Mouse (Mus musculus) CH12.LX (cell line): ENCODE measurements around the gene Pigr.

Source experiments
- E2F4 ChIP-seq: IDR thresholded peaks from 2 replicates; pipeline ENCODE4 v1.6.1; 2011; ENCODE audit warnings: low read depth, low read length, improper control_type of control experiment; ENCODE audit not compliant: insufficient replicate concordance
- EP300 ChIP-seq: IDR thresholded peaks from 2 replicates; pipeline ENCODE4 v1.6.1; 2011; ENCODE audit warnings: low read length, improper control_type of control experiment
- MAFK ChIP-seq: IDR thresholded peaks from 2 replicates; pipeline ENCODE4 v1.6.1; 2011; ENCODE audit warnings: low read length, improper control_type of control experiment; ENCODE audit not compliant: insufficient replicate concordance
- MYC ChIP-seq: IDR thresholded peaks from 2 replicates; pipeline ENCODE4 v1.6.1; 2011; ENCODE audit warnings: low read depth, mild to moderate bottlenecking, improper control_type of control experiment, low read length
- POLR2A ChIP-seq: IDR thresholded peaks from 2 replicates; pipeline ENCODE4 v1.6.1; 2011; ENCODE audit warnings: low read depth, mild to moderate bottlenecking, improper control_type of control experiment, low read length
- TCF12 ChIP-seq: IDR thresholded peaks from 2 replicates; pipeline ENCODE4 v1.6.1; 2014; ENCODE audit warnings: low read depth, mild to moderate bottlenecking, inconsistent platforms, low read length, improper control_type of control experiment

DNA sequence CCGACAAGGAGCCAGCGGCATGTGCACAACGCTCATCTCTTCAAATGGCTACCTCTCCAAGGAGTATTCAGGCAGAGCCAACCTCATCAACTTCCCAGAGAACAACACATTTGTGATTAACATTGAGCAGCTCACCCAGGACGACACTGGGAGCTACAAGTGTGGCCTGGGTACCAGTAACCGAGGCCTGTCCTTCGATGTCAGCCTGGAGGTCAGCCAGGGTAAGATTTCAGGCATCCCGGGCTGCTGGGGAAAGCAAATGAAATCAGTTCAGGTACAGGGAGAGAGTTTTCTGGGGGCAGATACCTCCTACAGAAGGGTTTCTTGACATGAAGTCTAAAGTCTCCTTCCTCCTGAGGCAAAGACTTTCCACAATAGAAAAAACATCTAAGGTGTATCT is 15.1 kb downstream of the Pigr start:
- no peak for TF ChIP-seq POLR2A
- TF ChIP-seq MYC, result no peak
- no peak for TF ChIP-seq E2F4
- no peak for TF ChIP-seq TCF12
- no peak for TF ChIP-seq MAFK
- no peak for TF ChIP-seq EP300
